In genomic region chr12:80751556-80751955, GRCm38 (mm10) we compare ENCODE assay signal across 26 mouse cellular contexts. TPM values are rescaled to one million over a fixed set of nuclear protein-coding genes. Genes with fewer than 3 reads are reported as not detected.
DNase-seq lines count a peak whose midpoint lies in the region; ATAC-seq and TF ChIP-seq lines count a peak whose summit lies in the region.
"Had no signal": no experiment of that assay in that cellular context is flagged by ENCODE, and none has a peak within 500 bp of the region (broad histone marks: within the 10 kb centered on the region; RNA-seq: fewer than 3 reads in every experiment).

No protein-coding gene starts in this region.

- 79% methylated on average over 6 of the region's 6 CpGs for WGBS in stomach, postnatal 0 days
- WGBS in lung, postnatal 0 days = 79% methylated on average over 6 of the region's 6 CpGs

- no peak for TF ChIP-seq CTCF in stomach, postnatal 0 days (IDR thresholded peaks at IDR 0.05; ENCODE audit: low read depth)
- no peak for TF ChIP-seq CTCF in lung, postnatal 0 days (IDR thresholded peaks at IDR 0.05)

- peaks cover 5% of the 10 kb centered on the region for H3K27me3 ChIP-seq in stomach, postnatal 0 days (ENCODE audit: control insufficient read depth, insufficient read depth, low read length)
- peaks cover 20% of the 10 kb centered on the region for H3K27me3 ChIP-seq in lung, postnatal 0 days (replicated peaks; ENCODE audit: insufficient read depth, low read length)
- H3K27me3 ChIP-seq: forebrain, embryonic 13.5 days; forebrain, embryonic 15.5 days; Patski had no signal

- no peak overlapping the region for H3K4me3 ChIP-seq in stomach, postnatal 0 days (ENCODE audit: low read depth, low read length)
- no peak overlapping the region for H3K4me3 ChIP-seq in lung, postnatal 0 days (ENCODE audit: low read depth, low read length)
- H3K4me3 ChIP-seq: embryonic facial prominence, embryonic 10.5 days; embryonic facial prominence, embryonic 12.5 days; forebrain, embryonic 13.5 days; forebrain, embryonic 15.5 days had no signal

- H3K4me1 ChIP-seq in stomach, postnatal 0 days (replicated peaks; ENCODE audit: control insufficient read depth, insufficient read depth) = no peaks in the 10 kb centered on the region
- H3K4me1 ChIP-seq in lung, postnatal 0 days (ENCODE audit: insufficient read depth, low read depth, low read length) = no peaks in the 10 kb centered on the region
- H3K4me1 ChIP-seq: embryonic facial prominence, embryonic 10.5 days; embryonic facial prominence, embryonic 12.5 days had no signal

- H3K4me2 ChIP-seq in stomach, postnatal 0 days (replicated peaks; ENCODE audit: low read depth) = no peak overlapping the region
- no peak overlapping the region for H3K4me2 ChIP-seq in lung, postnatal 0 days (replicated peaks; ENCODE audit: low read depth, low read length)
- H3K4me2 ChIP-seq: embryonic facial prominence, embryonic 12.5 days; forebrain, embryonic 13.5 days; forebrain, embryonic 15.5 days had no signal

- H3K9me3 ChIP-seq in stomach, postnatal 0 days (ENCODE audit: control insufficient read depth, low read length) = no peaks in the 10 kb centered on the region
- H3K9me3 ChIP-seq in lung, postnatal 0 days (ENCODE audit: low read length) = no peaks in the 10 kb centered on the region
- H3K9me3 ChIP-seq: embryonic facial prominence, embryonic 10.5 days; embryonic facial prominence, embryonic 12.5 days had no signal

- no peak for TF ChIP-seq EP300 in stomach, postnatal 0 days (optimal IDR thresholded peaks at IDR 0.05)
- no peak for TF ChIP-seq EP300 in lung, postnatal 0 days (IDR thresholded peaks at IDR 0.05)

- no peak overlapping the region for H3K27ac ChIP-seq in stomach, postnatal 0 days (replicated peaks)
- H3K27ac ChIP-seq in lung, postnatal 0 days (ENCODE audit: low read length) = no peak overlapping the region
- H3K27ac ChIP-seq: embryonic facial prominence, embryonic 10.5 days; embryonic facial prominence, embryonic 12.5 days; forebrain, embryonic 13.5 days; forebrain, embryonic 15.5 days had no signal

- H3K36me3 ChIP-seq in stomach, postnatal 0 days (ENCODE audit: control insufficient read depth, insufficient read depth, low read length) = no peaks in the 10 kb centered on the region
- no peaks in the 10 kb centered on the region for H3K36me3 ChIP-seq in lung, postnatal 0 days (ENCODE audit: insufficient read depth, low read length)
- H3K36me3 ChIP-seq: embryonic facial prominence, embryonic 12.5 days had no signal

- intact Hi-C loops in heart, postnatal 10 days (cut with DNase I) = loop anchor here (10.0 kb wide), 1 partner anchor 597 kb away; no protein-coding TSS in a partner anchor

- no peak overlapping the region for H3K9ac ChIP-seq in stomach, postnatal 0 days (ENCODE audit: low read length)
- H3K9ac ChIP-seq in lung, postnatal 0 days (replicated peaks; ENCODE audit: low read depth) = no peak overlapping the region
- H3K9ac ChIP-seq: embryonic facial prominence, embryonic 12.5 days; forebrain, embryonic 13.5 days; forebrain, embryonic 15.5 days; forebrain, postnatal 0 days had no signal

- peak; percentile 91 for ATAC-seq in frontal cortex, adult (ENCODE audit: low TSS enrichment)
- ATAC-seq in stomach, postnatal 0 days (ENCODE audit: low FRiP score, low TSS enrichment) = no peak
- ATAC-seq in lung, postnatal 0 days = no peak
- ATAC-seq: activated CD4-positive, CD25-positive, alpha-beta regulatory T cell, adult 4 months; forebrain, embryonic 13.5 days; forebrain, embryonic 15.5 days; forebrain, postnatal 0 days; Patski had no signal

- no peak for DNase-seq in frontal cortex, postnatal 14 days (ENCODE audit: low spot score in 2 of 2)
- DNase-seq in 3T3-L1 (ENCODE audit: low read depth, low spot score) = peak; percentile 73
- peak; percentile 48 for DNase-seq in Muller cell, postnatal 12 days (ENCODE audit: inconsistent ontology term)
- DNase-seq in brain, adult 2 months (ENCODE audit: low read depth, low spot score) = peak; percentile 68
- DNase-seq in stomach, postnatal 0 days (ENCODE audit: low spot score) = no peak
- no peak for DNase-seq in heart, postnatal 10 days
- no peak for DNase-seq in lung, postnatal 0 days (ENCODE audit: low spot score)
- DNase-seq: adrenal gland, adult 2 months; adrenal gland, postnatal 10 days; adrenal gland, postnatal 25 days; cerebellum, adult 11-12 months; cerebellum, adult 2 months; cerebellum, adult 9-10 months; cerebellum, postnatal 10 days; cerebellum, postnatal 36 days; embryo, embryonic 11 days; forebrain, postnatal 0 days had no signal

RNA-seq across cellular contexts. Expression of gene Ccdc177, which starts 8.9 kb away (rescaled TPM):
- 0.06 and 0.07 TPM in 2 replicates for polyA plus RNA-seq in stomach, postnatal 0 days (2015; fragmentation: Nextera tagmentation; extraction: Ambion mirVana)
- total RNA-seq in heart, postnatal 10 days (2021) = under 1 TPM; 0.10 to 0.12 TPM
- polyA plus RNA-seq in lung, postnatal 0 days (2015; fragmentation: Nextera tagmentation; extraction: Ambion mirVana) = 0.02 TPM in 1 of 2 replicates, not detected in the other
- polyA plus RNA-seq: activated CD4-positive, CD25-positive, alpha-beta regulatory T cell, adult 4 months; adrenal gland, adult 2 months; C2C12 had no signal

RNA-seq across cellular contexts. Expression of gene Susd6, which starts 38.8 kb away (rescaled TPM):
- polyA plus RNA-seq in stomach, postnatal 0 days (2015; fragmentation: Nextera tagmentation; extraction: Ambion mirVana) = 12.3 and 12.9 TPM in 2 replicates
- 10 to 100 TPM; 58.3 to 60.9 TPM for total RNA-seq in heart, postnatal 10 days (2021)
- 26.5 and 34.9 TPM in 2 replicates for polyA plus RNA-seq in lung, postnatal 0 days (2015; fragmentation: Nextera tagmentation; extraction: Ambion mirVana)

RNA-seq across cellular contexts. Expression of gene Plekhd1, which starts 59.2 kb away (rescaled TPM):
- polyA plus RNA-seq in stomach, postnatal 0 days (2015; fragmentation: Nextera tagmentation; extraction: Ambion mirVana) = 2.2 and 2.3 TPM in 2 replicates
- under 1 TPM; 0.25 to 0.60 TPM for total RNA-seq in heart, postnatal 10 days (2021)
- 10.4 and 11.6 TPM in 2 replicates for polyA plus RNA-seq in lung, postnatal 0 days (2015; fragmentation: Nextera tagmentation; extraction: Ambion mirVana)
- total RNA-seq: adrenal gland, adult 2 months; adrenal gland, postnatal 25 days; common myeloid progenitor, adult 5-6 weeks had no signal
- polyA plus RNA-seq: Patski had no signal

Comparison
In these comparisons a context has a peak if more than half of its experiments do, and no peak if none do; other contexts are left out.
1. DNase-seq: peak in 3T3-L1 (single experiment), Muller cell, postnatal 12 days (single experiment) and brain, adult 2 months (single experiment); none in frontal cortex, postnatal 14 days (0 of 2), stomach, postnatal 0 days (single experiment), heart, postnatal 10 days (0 of 2) and lung, postnatal 0 days (single experiment).